Mouse (Mus musculus): ENCODE data around the gene Wwp2.
"Not testable (repeated sequence)": the region's sequence is repeated elsewhere in the genome, so short reads cannot be mapped to it uniquely, and the experiment has no call there.

Wwp2 gene

GRCm38 (mm10) chr8:107475613-107476012 lies 39.4 kb downstream of the Wwp2 start:
- in situ Hi-C loops (cut with MboI): no loop called here

DNA sequence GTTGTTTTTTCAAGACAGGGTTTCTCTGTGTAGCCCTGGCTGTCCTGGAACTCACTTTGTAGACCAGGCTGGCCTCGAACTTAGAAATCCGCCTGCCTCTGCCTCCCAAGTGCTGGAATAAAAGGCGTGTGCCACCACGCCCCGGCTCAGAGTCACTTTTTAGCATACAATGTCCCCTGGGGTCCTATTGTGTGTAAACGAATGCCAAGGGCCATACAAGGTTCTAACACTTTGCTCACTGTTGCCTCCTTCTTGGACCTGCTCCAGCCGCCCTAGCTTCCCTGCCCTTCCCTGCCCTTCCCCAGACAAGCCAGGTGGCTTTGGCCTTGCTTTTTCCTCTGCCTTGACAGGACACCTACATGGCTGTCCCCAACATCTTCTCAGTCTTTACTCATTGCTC lies 40.6 kb downstream of the Wwp2 start:
- in situ Hi-C loops (cut with MboI): not testable (repeated sequence)

DNA sequence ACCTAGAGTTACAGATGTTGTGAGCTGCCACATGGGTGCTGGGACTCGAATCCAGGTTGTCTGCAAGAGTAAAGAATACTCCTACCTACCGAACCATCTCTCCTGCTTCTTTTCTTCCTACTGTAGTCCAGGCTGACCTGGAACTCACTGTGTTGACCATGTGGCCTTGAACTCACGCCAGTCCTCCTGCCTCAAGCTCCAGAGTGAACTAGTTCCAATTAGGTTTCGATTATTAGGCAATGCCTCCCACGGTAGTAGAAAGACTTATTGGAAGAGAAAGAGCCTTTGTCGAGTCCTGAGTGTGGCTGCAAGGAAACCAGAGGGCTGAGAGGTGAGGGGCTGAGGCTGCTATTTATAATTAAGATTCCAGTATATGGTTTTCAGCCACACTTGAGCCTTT lies 42.6 kb downstream of the Wwp2 start:
- in situ Hi-C loops (cut with MboI): no loop called here

DNA sequence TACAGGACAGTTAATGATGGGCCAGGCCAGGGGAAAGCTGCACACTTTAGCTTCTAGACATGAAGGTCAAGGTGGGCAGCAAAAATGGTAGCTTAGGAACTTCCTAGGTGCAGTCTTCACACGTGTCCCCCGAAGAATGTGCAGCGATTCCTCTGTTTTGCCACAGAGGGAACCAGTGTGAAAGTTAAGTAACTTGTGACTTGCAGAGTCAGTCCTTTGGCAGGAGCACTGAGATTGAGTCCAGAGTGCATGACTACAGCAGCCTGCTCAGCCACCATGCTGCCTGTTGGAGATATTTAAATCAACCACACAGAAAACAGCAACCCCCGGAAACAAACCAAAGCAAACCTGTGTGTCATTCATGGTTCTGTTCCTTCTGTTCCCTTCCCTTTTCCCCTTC lies 44.3 kb downstream of the Wwp2 start:
- in situ Hi-C loops (cut with MboI): no loop called here

- in situ Hi-C loops (cut with MboI): no loop called here
These were observed 47.1 kb downstream of the Wwp2 start for GRCm38 (mm10) chr8:107483250-107483649.

DNA sequence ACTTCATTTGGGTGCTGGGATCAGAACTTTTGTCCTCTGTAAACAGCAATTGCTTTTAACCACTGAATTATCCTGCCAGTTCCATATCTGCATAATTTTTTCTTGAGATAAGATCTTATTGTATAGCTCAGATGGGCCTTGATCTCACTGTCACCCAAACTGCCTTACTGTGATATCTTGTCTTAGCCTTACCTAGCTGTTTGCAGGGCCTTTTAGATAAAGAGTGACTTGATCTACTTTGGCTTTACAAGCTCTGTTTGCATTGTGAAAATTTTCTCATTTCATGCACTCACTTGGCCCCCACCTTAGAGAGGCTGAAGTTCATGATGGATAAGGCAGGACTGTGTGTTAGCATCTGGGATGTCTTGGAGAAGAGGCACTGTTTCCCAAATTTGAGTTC lies 48.8 kb downstream of the Wwp2 start:
- in situ Hi-C loops (cut with MboI): no loop called here

DNA sequence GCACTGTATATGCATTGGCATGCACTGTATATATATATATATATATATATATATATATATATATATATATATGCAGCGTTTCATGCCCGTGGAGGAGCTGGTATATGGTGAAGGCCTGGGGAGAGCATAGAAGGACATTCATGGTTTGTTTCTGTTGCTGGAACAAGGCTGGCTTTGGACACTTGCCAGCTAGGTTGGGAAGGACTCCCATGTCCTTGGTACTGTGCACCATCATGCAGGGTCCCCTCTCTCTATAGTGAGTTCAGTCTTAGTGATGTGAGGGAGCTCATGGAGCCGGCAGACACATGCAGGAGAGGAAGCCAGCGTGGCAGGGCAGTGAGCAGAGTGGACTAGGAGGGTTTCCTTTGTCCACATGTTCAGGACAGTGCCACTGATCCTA lies 52.4 kb downstream of the Wwp2 start:
- in situ Hi-C loops (cut with MboI): no loop called here

- in situ Hi-C loops (cut with MboI): no loop called here
These were observed 52.9 kb downstream of the Wwp2 start for GRCm38 (mm10) chr8:107489086-107489485.

- in situ Hi-C loops (cut with MboI): no loop called here
These were observed 53.8 kb downstream of the Wwp2 start for GRCm38 (mm10) chr8:107489921-107490320.

- in situ Hi-C loops (cut with MboI): no loop called here
These were observed 54.5 kb downstream of the Wwp2 start for GRCm38 (mm10) chr8:107490649-107491048.

GRCm38 (mm10) chr8:107491212-107491611 lies 55.0 kb downstream of the Wwp2 start:
- in situ Hi-C loops (cut with MboI): no loop called here

GRCm38 (mm10) chr8:107491831-107492230 lies 55.7 kb downstream of the Wwp2 start:
- in situ Hi-C loops (cut with MboI): no loop called here

GRCm38 (mm10) chr8:107492802-107493201 lies 56.6 kb downstream of the Wwp2 start:
- in situ Hi-C loops (cut with MboI): no loop called here

DNA sequence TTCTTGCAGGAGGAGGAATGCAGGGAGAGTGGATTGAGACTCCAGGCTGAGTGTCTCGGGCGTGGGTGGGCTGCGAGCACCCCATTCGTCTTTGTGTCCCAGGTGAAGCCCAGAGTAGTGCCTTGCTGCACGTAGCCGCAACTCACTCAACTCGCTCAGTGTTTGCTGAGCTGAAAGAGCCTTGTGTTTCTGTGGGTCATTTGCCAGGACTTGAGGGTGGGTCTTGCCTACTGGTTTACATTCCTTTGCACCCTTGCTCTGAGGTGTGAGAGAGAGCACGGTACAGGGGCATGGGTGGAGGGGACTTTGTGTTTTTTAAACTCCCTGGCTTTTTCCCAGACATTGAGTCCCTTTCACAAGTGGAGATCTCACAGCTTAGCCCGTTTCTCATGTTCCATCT lies 59.3 kb downstream of the Wwp2 start:
- in situ Hi-C loops (cut with MboI): no loop called here

GRCm38 (mm10) chr8:107497708-107498107 lies 61.5 kb downstream of the Wwp2 start:
- in situ Hi-C loops (cut with MboI): no loop called here

- in situ Hi-C loops (cut with MboI): no loop called here
These were observed 62.2 kb downstream of the Wwp2 start for GRCm38 (mm10) chr8:107498390-107498789.

- in situ Hi-C loops (cut with MboI): no loop called here
These were observed 62.6 kb downstream of the Wwp2 start for GRCm38 (mm10) chr8:107498806-107499205.

GRCm38 (mm10) chr8:107499519-107499918 lies 63.4 kb downstream of the Wwp2 start:
- in situ Hi-C loops (cut with MboI): no loop called here

DNA sequence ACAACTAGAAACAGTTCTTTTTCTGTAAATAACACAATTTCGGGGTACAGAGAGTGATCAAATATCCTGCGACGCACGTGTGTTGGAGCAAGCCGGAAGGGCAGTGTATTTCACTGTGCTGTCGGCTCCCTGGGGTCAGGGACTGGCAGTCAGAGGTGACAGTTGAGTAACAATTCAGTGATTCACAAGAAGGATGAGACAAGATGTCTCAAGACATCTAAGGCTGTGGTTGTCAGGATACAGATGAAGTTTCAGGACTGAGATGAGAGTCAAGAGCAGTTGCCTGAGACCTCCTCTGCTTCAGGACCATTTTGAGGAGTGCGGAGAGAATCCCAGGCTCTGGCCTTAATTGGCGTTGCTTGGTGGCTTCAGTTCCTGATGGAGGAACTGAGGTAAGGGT lies 66.2 kb downstream of the Wwp2 start:
- in situ Hi-C loops (cut with MboI): no loop called here

GRCm38 (mm10) chr8:107502922-107503321 lies 66.8 kb downstream of the Wwp2 start:
- in situ Hi-C loops (cut with MboI): no loop called here

DNA sequence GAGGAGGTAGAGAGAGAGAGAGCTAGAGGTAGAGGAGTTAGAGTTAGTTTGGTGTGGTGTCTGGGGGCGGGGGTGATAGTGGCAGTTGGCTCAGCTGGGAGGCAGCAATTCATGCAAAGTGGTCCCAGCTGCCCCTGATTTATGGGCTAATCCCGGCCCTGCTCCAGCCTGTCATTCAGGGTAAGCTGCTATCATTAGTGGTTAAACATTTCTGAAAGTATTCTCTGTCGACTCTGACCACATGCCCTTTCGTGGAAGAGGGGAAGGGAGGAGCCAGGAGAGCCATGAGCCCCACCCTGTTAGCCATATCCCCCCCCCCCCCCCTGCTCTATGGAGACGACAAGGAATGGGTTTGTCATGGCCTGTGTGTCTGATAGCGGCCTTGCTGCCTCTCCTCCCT lies 67.2 kb downstream of the Wwp2 start:
- in situ Hi-C loops (cut with MboI): no loop called here

DNA sequence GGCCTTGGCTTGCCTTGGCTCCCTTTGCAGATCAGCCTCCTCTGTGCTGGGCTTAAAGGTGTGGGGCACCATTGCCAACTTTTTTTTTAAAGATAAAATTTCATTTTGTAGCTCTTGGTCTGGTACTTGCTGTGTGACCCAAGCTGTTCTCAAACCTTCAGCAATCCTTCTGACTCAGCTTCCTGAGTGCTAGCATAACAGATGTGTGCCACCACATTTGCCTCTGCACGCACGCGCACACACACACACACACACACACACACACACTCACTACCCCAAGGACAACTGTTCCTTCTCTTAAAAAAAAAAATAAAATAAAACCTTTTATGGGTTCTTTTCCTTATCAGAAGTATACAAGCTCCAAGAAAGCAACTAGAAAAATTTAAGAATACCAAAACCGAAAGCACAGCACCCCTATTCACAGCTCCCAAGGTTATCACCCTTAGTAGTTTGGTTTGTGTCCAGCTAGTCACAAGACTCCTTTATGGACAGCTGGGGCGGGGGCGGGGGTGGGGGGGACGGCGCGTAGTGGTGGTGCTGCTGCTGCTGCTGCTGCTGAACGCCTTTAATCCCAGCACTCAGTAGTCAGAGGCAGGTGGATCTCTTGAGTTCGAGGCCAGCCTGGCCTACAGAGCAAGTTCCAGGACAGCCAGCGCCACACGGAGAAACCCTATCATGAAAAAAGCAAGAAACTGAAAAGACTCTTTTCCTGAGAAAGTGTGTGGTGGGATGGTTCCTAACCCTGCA lies 68.2 kb downstream of the Wwp2 start:
- in situ Hi-C loops (cut with MboI): no loop called here

GRCm38 (mm10) chr8:107505271-107505670 lies 69.1 kb downstream of the Wwp2 start:
- in situ Hi-C loops (cut with MboI): no loop called here

DNA sequence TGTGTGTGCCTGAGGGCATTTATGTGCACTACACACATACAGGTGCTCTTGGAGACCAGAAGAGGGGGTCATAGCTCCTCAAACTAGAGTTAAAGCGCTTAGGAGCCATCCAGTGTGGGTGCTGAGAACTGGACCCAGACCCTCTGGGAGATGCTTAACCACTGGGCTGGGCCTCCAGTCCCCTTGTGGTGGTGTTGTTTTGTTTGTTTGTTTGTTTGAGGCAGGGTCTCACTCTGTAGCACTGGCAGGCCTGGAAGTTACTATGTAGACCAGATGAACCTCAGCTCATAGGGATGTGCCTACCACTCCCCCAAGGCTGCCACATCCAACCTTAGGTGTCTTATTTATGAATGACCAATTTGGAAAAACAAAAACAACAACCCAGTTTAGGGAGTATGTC lies 70.9 kb downstream of the Wwp2 start:
- in situ Hi-C loops (cut with MboI): no loop called here

Data from mature B cell (primary cell).